Mouse (Mus musculus): ENCODE results near the gene Pdyn.

Pdyn gene

DNA sequence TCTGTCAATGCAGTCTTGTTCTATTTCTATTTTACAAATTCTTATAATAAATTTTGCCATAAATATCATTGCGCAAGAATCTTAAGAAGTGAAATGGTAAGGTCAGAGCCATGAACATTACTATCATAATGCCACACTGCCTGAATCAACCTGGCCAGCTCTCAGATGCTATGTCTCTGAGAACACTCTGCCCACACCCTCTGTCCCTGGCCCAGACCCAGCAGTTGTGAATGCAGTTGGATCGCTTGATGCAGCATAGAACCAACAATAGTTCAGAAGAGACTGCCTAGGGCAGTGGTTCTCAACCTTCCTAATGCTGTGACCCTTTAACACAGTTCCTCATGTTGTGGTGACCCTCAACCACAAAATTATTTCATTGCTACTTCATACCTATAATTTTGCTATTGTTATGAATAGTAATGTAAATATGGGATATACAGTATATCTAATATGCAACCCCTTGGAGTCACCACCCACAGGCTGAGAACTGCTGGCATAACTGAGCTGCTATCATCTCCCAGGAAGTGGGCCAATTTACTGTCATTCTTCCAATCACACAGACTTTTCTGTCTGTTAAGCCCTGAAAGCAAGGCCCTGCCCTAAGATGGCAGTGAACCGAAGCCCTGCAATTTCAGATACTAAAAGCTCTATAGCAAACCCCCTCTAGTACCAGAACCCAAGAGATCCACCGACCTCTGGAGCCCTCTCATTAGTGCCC is 45.3 kb downstream of the Pdyn start:
- no peak for DNase-seq (ENCODE audit: low spot score)

- no peak for DNase-seq (ENCODE audit: low spot score)
Observed at GRCm38 (mm10) chr2:129653632-129654031, 46.0 kb downstream of the Pdyn start.

- DNase-seq (ENCODE audit: low spot score), result no peak
Observed at GRCm38 (mm10) chr2:129652616-129653015, 47.0 kb downstream of the Pdyn start.

Measured in ovary, adult 18-20 months (tissue).